Mouse (Mus musculus) testis, adult 2 months (tissue): ENCODE measurements around the gene Stum.

Source experiments
- CTCF ChIP-seq: fragments of 200-500 bp; IDR thresholded peaks from 2 replicates; pipeline ENCODE4 v1.5.1; 2012; ENCODE audit warnings: low read depth, mild to moderate bottlenecking, inconsistent platforms, low read length, moderate library complexity; ENCODE audit not compliant: control insufficient read depth, insufficient read depth, insufficient replicate concordance
- POLR2A ChIP-seq: fragments of 200-500 bp; IDR thresholded peaks from 2 replicates; pipeline ENCODE4 v1.6.1; 2012; ENCODE audit warnings: low read depth, mild to moderate bottlenecking, inconsistent platforms, low read length, moderate library complexity; ENCODE audit not compliant: control insufficient read depth

- no peak for TF ChIP-seq CTCF
- no peak for TF ChIP-seq POLR2A
Measured at GRCm38 (mm10) chr1:180519520-180519919, 36.2 kb upstream of the Stum start.
